Comparison of ENCODE assay signal across 24 mouse cellular contexts in genomic region chr10:107011142-107011541, GRCm38 (mm10).
DNase-seq lines count a peak whose midpoint lies in the region; ATAC-seq and TF ChIP-seq lines count a peak whose summit lies in the region.
"Had no signal": no experiment of that assay in that cellular context is flagged by ENCODE, and none has a peak within 500 bp of the region (broad histone marks: within the 10 kb centered on the region; RNA-seq: fewer than 3 reads in every experiment).

No protein-coding gene starts in this region.

- no peaks in the 10 kb centered on the region for H3K9me3 ChIP-seq in hindbrain, embryonic 16.5 days (ENCODE audit: control insufficient read depth, low read length)
- no peaks in the 10 kb centered on the region for H3K9me3 ChIP-seq in hindbrain, embryonic 13.5 days
- no peaks in the 10 kb centered on the region for H3K9me3 ChIP-seq in neural tube, embryonic 13.5 days
- H3K9me3 ChIP-seq in neural tube, embryonic 15.5 days (replicated peaks), result no peaks in the 10 kb centered on the region
- H3K9me3 ChIP-seq: embryonic facial prominence, embryonic 13.5 days; embryonic facial prominence, embryonic 15.5 days; forebrain, embryonic 10.5 days; forebrain, embryonic 12.5 days had no signal

- ATAC-seq in hindbrain, embryonic 16.5 days, result peak; percentile 52; the same call in 1 of the 2 replicates
- no peak for ATAC-seq in hindbrain, embryonic 13.5 days (ENCODE audit: low FRiP score)
- peak; percentile 59; the same call in 1 of the 2 replicates for ATAC-seq in neural tube, embryonic 13.5 days (ENCODE audit: low read depth)
- peak; percentile 70; the same call in 1 of the 2 replicates for ATAC-seq in neural tube, embryonic 15.5 days (ENCODE audit: low FRiP score)
- ATAC-seq: forebrain, embryonic 14.5 days; forebrain, embryonic 16.5 days had no signal

- H3K4me2 ChIP-seq in hindbrain, embryonic 16.5 days (ENCODE audit: low read length), result no peak overlapping the region
- no peak overlapping the region for H3K4me2 ChIP-seq in hindbrain, embryonic 13.5 days
- no peak overlapping the region for H3K4me2 ChIP-seq in neural tube, embryonic 13.5 days
- no peak overlapping the region for H3K4me2 ChIP-seq in neural tube, embryonic 15.5 days
- H3K4me2 ChIP-seq: embryonic facial prominence, embryonic 13.5 days; embryonic facial prominence, embryonic 15.5 days; forebrain, embryonic 12.5 days had no signal

- no peak overlapping the region for H3K4me3 ChIP-seq in hindbrain, embryonic 16.5 days (ENCODE audit: low read length)
- no peak overlapping the region for H3K4me3 ChIP-seq in hindbrain, embryonic 13.5 days
- H3K4me3 ChIP-seq in neural tube, embryonic 13.5 days, result no peak overlapping the region
- H3K4me3 ChIP-seq in neural tube, embryonic 15.5 days (replicated peaks), result no peak overlapping the region
- H3K4me3 ChIP-seq: embryonic facial prominence, embryonic 13.5 days; embryonic facial prominence, embryonic 15.5 days; erythroblast, embryonic 14.5 days; forebrain, embryonic 10.5 days; forebrain, embryonic 12.5 days had no signal

- no peaks in the 10 kb centered on the region for H3K4me1 ChIP-seq in hindbrain, embryonic 16.5 days (ENCODE audit: control insufficient read depth, insufficient read depth, low read depth, low read length)
- no peaks in the 10 kb centered on the region for H3K4me1 ChIP-seq in hindbrain, embryonic 13.5 days (replicated peaks)
- no peaks in the 10 kb centered on the region for H3K4me1 ChIP-seq in neural tube, embryonic 13.5 days (replicated peaks)
- H3K4me1 ChIP-seq in neural tube, embryonic 15.5 days, result no peaks in the 10 kb centered on the region
- H3K4me1 ChIP-seq: embryonic facial prominence, embryonic 13.5 days; embryonic facial prominence, embryonic 15.5 days; forebrain, embryonic 10.5 days; forebrain, embryonic 12.5 days had no signal

- DNase-seq in neural tube, embryonic 10.5 days (ENCODE audit: extremely low spot score, low spot score), result no peak
- DNase-seq in brain, embryonic 14.5 days (ENCODE audit: low read depth), result peak; percentile 18
- DNase-seq in urinary bladder, postnatal 25 days (ENCODE audit: low spot score), result no peak
- DNase-seq in adrenal gland, postnatal 14 days, result no peak
- DNase-seq: adrenal gland, adult 2 months; adrenal gland, postnatal 10 days; adrenal gland, postnatal 36 days; cerebellum, adult 11-12 months; cerebellum, adult 2 months; cerebellum, adult 9-10 months; cerebellum, postnatal 14 days; cerebellum, postnatal 36 days; embryo, embryonic 11 days had no signal

- H3K27ac ChIP-seq in hindbrain, embryonic 16.5 days (ENCODE audit: low read depth, low read length), result no peak overlapping the region
- H3K27ac ChIP-seq in hindbrain, embryonic 13.5 days, result no peak overlapping the region
- H3K27ac ChIP-seq in neural tube, embryonic 13.5 days (replicated peaks), result no peak overlapping the region
- H3K27ac ChIP-seq in neural tube, embryonic 15.5 days (replicated peaks), result no peak overlapping the region
- H3K27ac ChIP-seq: embryonic facial prominence, embryonic 13.5 days; embryonic facial prominence, embryonic 15.5 days; forebrain, embryonic 10.5 days; forebrain, embryonic 12.5 days had no signal

- no peaks in the 10 kb centered on the region for H3K27me3 ChIP-seq in hindbrain, embryonic 16.5 days (replicated peaks; ENCODE audit: control insufficient read depth, insufficient read depth, low read length)
- H3K27me3 ChIP-seq in hindbrain, embryonic 13.5 days, result no peaks in the 10 kb centered on the region
- no peaks in the 10 kb centered on the region for H3K27me3 ChIP-seq in neural tube, embryonic 13.5 days
- H3K27me3 ChIP-seq in neural tube, embryonic 15.5 days (replicated peaks), result no peaks in the 10 kb centered on the region
- H3K27me3 ChIP-seq: embryonic facial prominence, embryonic 13.5 days; embryonic facial prominence, embryonic 15.5 days; forebrain, embryonic 12.5 days had no signal

- H3K9ac ChIP-seq in hindbrain, embryonic 16.5 days (ENCODE audit: low read depth, low read length), result no peak overlapping the region
- H3K9ac ChIP-seq in hindbrain, embryonic 13.5 days, result no peak overlapping the region
- H3K9ac ChIP-seq in neural tube, embryonic 13.5 days, result no peak overlapping the region
- no peak overlapping the region for H3K9ac ChIP-seq in neural tube, embryonic 15.5 days (replicated peaks)
- H3K9ac ChIP-seq: embryonic facial prominence, embryonic 13.5 days; embryonic facial prominence, embryonic 15.5 days; forebrain, embryonic 12.5 days had no signal

- no peak for TF ChIP-seq CTCF in brain, embryonic 14.5 days (IDR thresholded peaks at IDR 0.05; ENCODE audit: borderline replicate concordance, extremely low read depth, insufficient read depth, insufficient read length)

- no peaks in the 10 kb centered on the region for H3K36me3 ChIP-seq in hindbrain, embryonic 16.5 days (ENCODE audit: control insufficient read depth, insufficient read depth, low read length)
- H3K36me3 ChIP-seq in hindbrain, embryonic 13.5 days, result no peaks in the 10 kb centered on the region
- H3K36me3 ChIP-seq in neural tube, embryonic 13.5 days, result no peaks in the 10 kb centered on the region
- H3K36me3 ChIP-seq in neural tube, embryonic 15.5 days, result no peaks in the 10 kb centered on the region
- H3K36me3 ChIP-seq: embryonic facial prominence, embryonic 13.5 days; embryonic facial prominence, embryonic 15.5 days; forebrain, embryonic 10.5 days; forebrain, embryonic 12.5 days had no signal

- WGBS in hindbrain, embryonic 16.5 days, result 65% methylated on average over 2 of the region's 2 CpGs
- WGBS in hindbrain, embryonic 13.5 days, result 79% methylated on average over 2 of the region's 2 CpGs
- WGBS in neural tube, embryonic 13.5 days, result 64% methylated on average over 2 of the region's 2 CpGs
- WGBS in neural tube, embryonic 15.5 days, result 35% methylated on average over 2 of the region's 2 CpGs

- TF ChIP-seq POLR2A in brain, embryonic 14.5 days (IDR thresholded peaks at IDR 0.05; ENCODE audit: borderline replicate concordance, extremely low read depth, insufficient read depth, insufficient read length, poor library complexity, severe bottlenecking), result no peak
